Mouse (Mus musculus): ENCODE results near the gene Il16. TPM values are rescaled to one million over a fixed set of nuclear protein-coding genes. Genes with fewer than 3 reads are reported as not detected.

The Il16 gene
- 1.6 and 2.5 TPM in 2 replicates for polyA plus RNA-seq (2014; fragmentation: Nextera tagmentation; extraction: Ambion mirVana)

DNA sequence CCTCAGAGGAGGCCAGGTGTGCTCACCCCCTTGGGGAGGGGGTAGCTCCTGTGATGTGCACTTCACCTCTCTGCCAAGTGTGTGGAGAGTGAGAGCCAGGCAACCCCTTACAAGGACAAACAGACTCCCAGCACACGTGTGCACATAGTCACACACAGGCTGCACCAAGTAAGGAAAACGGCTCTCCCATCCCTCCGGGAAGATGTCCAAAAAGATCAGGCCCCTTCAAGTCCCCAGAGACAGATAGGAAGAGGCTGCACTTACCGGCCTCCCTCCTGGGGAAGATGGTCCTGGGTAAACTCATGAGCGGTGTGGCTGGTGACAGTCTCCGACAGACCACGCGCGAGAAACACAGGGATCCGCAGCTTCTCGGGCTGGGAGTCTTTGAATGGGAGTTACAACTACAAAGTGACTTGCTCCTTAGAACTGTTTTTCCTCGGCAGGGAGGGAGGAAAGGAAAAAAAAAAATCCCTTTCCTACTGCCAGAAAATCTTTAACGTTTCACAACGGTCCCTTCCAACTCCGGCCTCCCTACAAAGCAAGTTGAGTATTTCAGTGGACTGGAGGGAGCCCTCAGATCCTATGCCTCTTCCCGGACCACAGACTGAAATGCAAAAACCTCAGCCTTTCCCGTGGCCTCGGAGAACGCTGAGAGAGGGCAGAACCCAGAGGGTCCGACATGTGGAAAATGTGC, at the start of gene Il16:
Gene Il16, minus strand, starts transcription at position 314 of the 694 bp plus-strand sequence.
- Histone ChIP-seq H3K4me1 (ENCODE audit: control insufficient read depth, insufficient read depth, low read length) (no peaks in the 10 kb centered on the region), H3K27me3 (ENCODE audit: control insufficient read depth, insufficient read depth, low read length) (no peaks in the 10 kb centered on the region), H3K4me3 (ENCODE audit: low read length) (peak within 1 kb of the TSS; percentile 1; the same call in 1 of the 2 replicates), H3K9ac (ENCODE audit: low read depth, low read length) (no peak within 1 kb of the TSS), H3K36me3 (ENCODE audit: control insufficient read depth, insufficient read depth, low read length) (no peaks in the 10 kb centered on the region), H3K9me3 (ENCODE audit: control insufficient read depth, low read length) (no peaks in the 10 kb centered on the region), H3K4me2 (replicated peaks; ENCODE audit: low read depth, low read length) (peak within 1 kb of the TSS; percentile 10; the same call in 1 of the 2 replicates), H3K27ac (ENCODE audit: low read depth, low read length) (no peak within 1 kb of the TSS)
- ATAC-seq (ENCODE audit: low FRiP score, low TSS enrichment) = no peak
- WGBS = 40% methylated on average over 20 of the region's 20 CpGs

- Histone ChIP-seq H3K4me2 (replicated peaks; ENCODE audit: low read depth, low read length) (peak within 1 kb of the TSS; percentile 10; the same call in 1 of the 2 replicates), H3K27me3 (ENCODE audit: control insufficient read depth, insufficient read depth, low read length) (no peaks in the 10 kb centered on the region), H3K27ac (ENCODE audit: low read depth, low read length) (no peak within 1 kb of the TSS), H3K9me3 (ENCODE audit: control insufficient read depth, low read length) (no peaks in the 10 kb centered on the region), H3K9ac (ENCODE audit: low read depth, low read length) (no peak within 1 kb of the TSS), H3K36me3 (ENCODE audit: control insufficient read depth, insufficient read depth, low read length) (no peaks in the 10 kb centered on the region), H3K4me3 (ENCODE audit: low read length) (no peak within 1 kb of the TSS), H3K4me1 (ENCODE audit: control insufficient read depth, insufficient read depth, low read length) (0 out of 2 replicates have a peak, but pooled peaks cover 10% of the 10 kb centered on the region)
- 6% methylated on average over 14 of the region's 14 CpGs for WGBS
- peak; percentile 98 for ATAC-seq (ENCODE audit: low FRiP score, low TSS enrichment)
Observed at GRCm38 (mm10) chr7:83794705-83795104, 49.2 kb upstream of the Il16 start, which contains the start of gene Cfap161. TSS of gene Cfap161 (minus strand) at chr7:83794880.

- no peaks in the 10 kb centered on the region for H3K36me3 ChIP-seq (ENCODE audit: control insufficient read depth, insufficient read depth, low read length)
- H3K4me3 ChIP-seq (ENCODE audit: low read length) = no peak overlapping the region
- H3K9me3 ChIP-seq (ENCODE audit: control insufficient read depth, low read length) = no peaks in the 10 kb centered on the region
- 39% methylated on average over 11 of the region's 11 CpGs for WGBS
- H3K4me1 ChIP-seq (ENCODE audit: control insufficient read depth, insufficient read depth, low read length) = 0 out of 2 replicates have a peak, but pooled peaks cover 10% of the 10 kb centered on the region
- ATAC-seq (ENCODE audit: low FRiP score, low TSS enrichment) = no peak; the same call in 1 of the 2 replicates
- H3K27me3 ChIP-seq (ENCODE audit: control insufficient read depth, insufficient read depth, low read length) = no peaks in the 10 kb centered on the region
- no peak overlapping the region for H3K27ac ChIP-seq (ENCODE audit: low read depth, low read length)
- H3K4me2 ChIP-seq (replicated peaks; ENCODE audit: low read depth, low read length) = peak overlapping the region; percentile 10; the same call in 1 of the 2 replicates
- H3K9ac ChIP-seq (ENCODE audit: low read depth, low read length) = no peak overlapping the region
Observed at GRCm38 (mm10) chr7:83794006-83794683, 48.6 kb upstream of the Il16 start.

DNA sequence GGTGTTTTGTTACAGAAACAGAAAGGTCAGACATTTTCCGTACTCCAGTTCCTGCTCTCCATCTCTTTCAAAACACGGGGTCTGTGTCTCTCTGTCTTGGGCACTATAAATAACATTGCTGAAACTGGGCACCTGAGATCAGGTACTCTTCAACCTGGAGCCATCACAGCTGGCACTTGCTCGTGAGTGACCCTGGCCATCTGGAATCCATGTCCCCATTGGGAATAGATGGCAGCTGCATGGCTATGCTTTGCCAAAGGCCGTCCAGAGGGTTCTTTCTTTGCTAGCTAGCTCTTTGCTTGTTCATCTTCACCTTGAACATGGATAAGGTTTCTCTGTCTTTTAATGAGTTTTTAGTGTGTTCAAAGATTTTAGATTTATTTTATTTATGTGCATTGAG, 35.4 kb upstream of the Il16 start:
- H3K27ac ChIP-seq (ENCODE audit: low read depth, low read length) = no peak overlapping the region
- 74% methylated on average over 4 of the region's 4 CpGs for WGBS

GRCm38 (mm10) chr7:83780026-83780425, 34.5 kb upstream of the Il16 start:
- ATAC-seq (ENCODE audit: low FRiP score, low TSS enrichment) = no peak
- WGBS = 78% methylated on average over 4 of the region's 4 CpGs

More for the DNA sequence above, 35.4 kb upstream of the Il16 start:
- Histone ChIP-seq H3K4me3 (ENCODE audit: low read length) (no peak overlapping the region), H3K4me2 (replicated peaks; ENCODE audit: low read depth, low read length) (no peak overlapping the region), H3K9me3 (ENCODE audit: control insufficient read depth, low read length) (no peaks in the 10 kb centered on the region), H3K27me3 (ENCODE audit: control insufficient read depth, insufficient read depth, low read length) (no peaks in the 10 kb centered on the region), H3K9ac (ENCODE audit: low read depth, low read length) (no peak overlapping the region), H3K4me1 (ENCODE audit: control insufficient read depth, insufficient read depth, low read length) (no peaks in the 10 kb centered on the region), H3K36me3 (ENCODE audit: control insufficient read depth, insufficient read depth, low read length) (no peaks in the 10 kb centered on the region)
- no peak for ATAC-seq (ENCODE audit: low FRiP score, low TSS enrichment)

GRCm38 (mm10) chr7:83779028-83779427, 33.5 kb upstream of the Il16 start:
- ATAC-seq (ENCODE audit: low FRiP score, low TSS enrichment) = no peak
- H3K4me3 ChIP-seq (ENCODE audit: low read length) = no peak overlapping the region
- H3K9ac ChIP-seq (ENCODE audit: low read depth, low read length) = no peak overlapping the region
- H3K27ac ChIP-seq (ENCODE audit: low read depth, low read length) = no peak overlapping the region
- no peaks in the 10 kb centered on the region for H3K27me3 ChIP-seq (ENCODE audit: control insufficient read depth, insufficient read depth, low read length)
- no peaks in the 10 kb centered on the region for H3K4me1 ChIP-seq (ENCODE audit: control insufficient read depth, insufficient read depth, low read length)
- 75% methylated on average over 2 of the region's 2 CpGs for WGBS
- no peaks in the 10 kb centered on the region for H3K36me3 ChIP-seq (ENCODE audit: control insufficient read depth, insufficient read depth, low read length)
- no peaks in the 10 kb centered on the region for H3K9me3 ChIP-seq (ENCODE audit: control insufficient read depth, low read length)
- H3K4me2 ChIP-seq (replicated peaks; ENCODE audit: low read depth, low read length) = no peak overlapping the region

More at GRCm38 (mm10) chr7:83780026-83780425, 34.5 kb upstream of the Il16 start:
- Histone ChIP-seq H3K9ac (ENCODE audit: low read depth, low read length) (no peak overlapping the region), H3K27ac (ENCODE audit: low read depth, low read length) (no peak overlapping the region), H3K9me3 (ENCODE audit: control insufficient read depth, low read length) (no peaks in the 10 kb centered on the region), H3K4me2 (replicated peaks; ENCODE audit: low read depth, low read length) (no peak overlapping the region), H3K36me3 (ENCODE audit: control insufficient read depth, insufficient read depth, low read length) (no peaks in the 10 kb centered on the region), H3K27me3 (ENCODE audit: control insufficient read depth, insufficient read depth, low read length) (no peaks in the 10 kb centered on the region), H3K4me3 (ENCODE audit: low read length) (no peak overlapping the region), H3K4me1 (ENCODE audit: control insufficient read depth, insufficient read depth, low read length) (no peaks in the 10 kb centered on the region)

GRCm38 (mm10) chr7:83778516-83778915, 33.0 kb upstream of the Il16 start:
- no peak for ATAC-seq (ENCODE audit: low FRiP score, low TSS enrichment)
- H3K4me2 ChIP-seq (replicated peaks; ENCODE audit: low read depth, low read length) = no peak overlapping the region
- no peaks in the 10 kb centered on the region for H3K9me3 ChIP-seq (ENCODE audit: control insufficient read depth, low read length)
- 74% methylated on average over 2 of the region's 2 CpGs for WGBS
- H3K9ac ChIP-seq (ENCODE audit: low read depth, low read length) = no peak overlapping the region
- no peaks in the 10 kb centered on the region for H3K27me3 ChIP-seq (ENCODE audit: control insufficient read depth, insufficient read depth, low read length)
- H3K36me3 ChIP-seq (ENCODE audit: control insufficient read depth, insufficient read depth, low read length) = no peaks in the 10 kb centered on the region
- H3K27ac ChIP-seq (ENCODE audit: low read depth, low read length) = no peak overlapping the region
- H3K4me3 ChIP-seq (ENCODE audit: low read length) = no peak overlapping the region
- H3K4me1 ChIP-seq (ENCODE audit: control insufficient read depth, insufficient read depth, low read length) = no peaks in the 10 kb centered on the region

DNA sequence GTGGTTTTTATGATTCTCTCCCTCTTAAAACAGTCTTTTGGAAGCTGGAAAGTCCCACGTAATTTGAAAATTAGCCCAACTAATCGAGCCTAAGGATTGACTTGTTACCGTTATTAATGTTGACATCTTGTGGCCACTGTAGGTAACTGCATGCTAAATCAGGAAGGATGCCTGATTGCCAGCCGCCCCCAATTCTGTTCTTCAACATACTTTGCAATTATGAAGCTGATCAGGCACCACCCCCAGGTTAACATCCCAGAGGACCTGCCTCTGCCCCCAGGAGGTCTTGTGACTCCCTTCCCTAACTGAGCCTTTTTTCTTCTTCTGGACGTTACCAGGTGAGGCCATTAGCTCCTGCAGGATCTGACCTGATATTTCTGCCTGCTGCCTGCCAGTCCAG, 29.2 kb upstream of the Il16 start:
- H3K36me3 ChIP-seq (ENCODE audit: control insufficient read depth, insufficient read depth, low read length) = no peaks in the 10 kb centered on the region
- no peak overlapping the region for H3K9ac ChIP-seq (ENCODE audit: low read depth, low read length)
- H3K9me3 ChIP-seq (ENCODE audit: control insufficient read depth, low read length) = no peaks in the 10 kb centered on the region
- H3K4me3 ChIP-seq (ENCODE audit: low read length) = no peak overlapping the region
- 24% methylated on average over 5 of the region's 5 CpGs for WGBS
- H3K4me1 ChIP-seq (ENCODE audit: control insufficient read depth, insufficient read depth, low read length) = no peaks in the 10 kb centered on the region
- H3K27ac ChIP-seq (ENCODE audit: low read depth, low read length) = no peak overlapping the region
- no peak overlapping the region for H3K4me2 ChIP-seq (replicated peaks; ENCODE audit: low read depth, low read length)
- ATAC-seq (ENCODE audit: low FRiP score, low TSS enrichment) = no peak
- H3K27me3 ChIP-seq (ENCODE audit: control insufficient read depth, insufficient read depth, low read length) = no peaks in the 10 kb centered on the region

DNA sequence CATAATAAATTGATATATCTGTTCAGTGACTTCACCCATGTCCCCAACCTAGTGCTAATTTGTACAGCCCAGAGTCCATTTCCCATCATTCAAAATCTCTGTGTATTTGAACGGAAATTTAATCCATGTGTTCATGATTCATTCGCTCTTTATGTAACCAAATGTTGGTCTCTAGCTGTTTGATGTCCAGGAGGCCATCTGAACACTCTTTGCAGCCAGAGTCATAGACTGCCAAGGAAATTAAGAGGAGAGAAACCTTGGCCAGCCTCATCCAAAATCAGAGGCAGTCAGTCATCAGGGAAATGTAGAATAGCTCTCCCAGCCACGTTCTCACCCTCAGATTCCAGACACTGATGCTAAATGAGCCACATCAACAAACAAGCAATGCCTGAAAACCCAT, 18.1 kb upstream of the Il16 start:
- H3K4me2 ChIP-seq (replicated peaks; ENCODE audit: low read depth, low read length) = no peak overlapping the region
- no peaks in the 10 kb centered on the region for H3K36me3 ChIP-seq (ENCODE audit: control insufficient read depth, insufficient read depth, low read length)
- H3K27ac ChIP-seq (ENCODE audit: low read depth, low read length) = no peak overlapping the region
- H3K9me3 ChIP-seq (ENCODE audit: control insufficient read depth, low read length) = no peaks in the 10 kb centered on the region
- H3K9ac ChIP-seq (ENCODE audit: low read depth, low read length) = no peak overlapping the region
- no peaks in the 10 kb centered on the region for H3K27me3 ChIP-seq (ENCODE audit: control insufficient read depth, insufficient read depth, low read length)
- WGBS = 66% methylated on average over 3 of the region's 3 CpGs
- H3K4me3 ChIP-seq (ENCODE audit: low read length) = no peak overlapping the region
- ATAC-seq (ENCODE audit: low FRiP score, low TSS enrichment) = no peak
- H3K4me1 ChIP-seq (ENCODE audit: control insufficient read depth, insufficient read depth, low read length) = no peaks in the 10 kb centered on the region

Data from kidney, embryonic 14.5 days (tissue).